Mouse (Mus musculus) CD8-positive naive resting alpha-beta T cell, adult 2 months (primary cell): Measurements from ENCODE around the gene Thoc2.
"Not testable (repeated sequence)": the region's sequence is repeated elsewhere in the genome, so short reads cannot be mapped to it uniquely, and the experiment has no call there.

Experiments used
- DNase-seq, 2 experiments: peaks; one replicate each; pipeline ENCODE4 v3.0.0; 2022; ENCODE audit warnings: low read depth in 2 of 2, low spot score in 2 of 2

The Thoc2 gene

DNA sequence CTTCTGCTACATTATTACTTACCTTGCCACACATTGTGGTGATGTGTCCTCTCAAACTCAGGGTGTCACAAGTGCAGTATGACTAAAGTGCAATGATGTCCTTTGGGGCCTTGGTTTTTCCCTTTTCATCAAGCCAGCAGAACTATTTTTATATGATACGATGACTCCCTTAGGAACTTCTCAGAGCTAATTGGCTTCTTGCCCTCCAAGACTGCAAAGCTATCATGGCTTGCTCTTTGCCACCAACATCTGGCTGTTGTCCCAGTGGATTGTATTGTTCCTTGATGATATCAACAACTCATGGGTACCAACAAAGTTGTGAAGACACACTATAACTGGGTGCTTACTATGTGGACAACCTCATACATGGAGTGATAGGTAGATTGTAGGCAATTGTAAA lies at the start of gene Thoc2:
Gene Thoc2 (minus strand): TSS at position 101 of the 400 bp plus-strand sequence.
- no peak for DNase-seq

DNA sequence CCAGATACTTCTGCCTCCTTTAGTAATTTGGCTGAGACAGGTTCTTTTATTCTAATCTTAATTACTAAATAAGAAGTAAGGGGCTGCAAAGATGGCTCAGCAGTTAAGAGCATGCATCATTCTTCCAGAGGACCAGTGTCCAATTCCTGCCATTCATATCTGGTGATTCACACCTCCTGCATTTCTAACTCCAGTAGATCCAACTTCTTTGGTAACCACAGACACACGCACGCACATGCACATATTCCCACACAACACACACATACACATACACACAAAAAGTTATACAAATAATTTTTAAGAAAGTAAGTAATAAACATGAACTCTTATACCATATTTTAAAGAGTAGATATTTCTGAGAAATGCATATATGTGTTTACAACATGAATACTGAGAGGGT lies 49.6 kb upstream of the Thoc2 start:
- no peak for DNase-seq

DNA sequence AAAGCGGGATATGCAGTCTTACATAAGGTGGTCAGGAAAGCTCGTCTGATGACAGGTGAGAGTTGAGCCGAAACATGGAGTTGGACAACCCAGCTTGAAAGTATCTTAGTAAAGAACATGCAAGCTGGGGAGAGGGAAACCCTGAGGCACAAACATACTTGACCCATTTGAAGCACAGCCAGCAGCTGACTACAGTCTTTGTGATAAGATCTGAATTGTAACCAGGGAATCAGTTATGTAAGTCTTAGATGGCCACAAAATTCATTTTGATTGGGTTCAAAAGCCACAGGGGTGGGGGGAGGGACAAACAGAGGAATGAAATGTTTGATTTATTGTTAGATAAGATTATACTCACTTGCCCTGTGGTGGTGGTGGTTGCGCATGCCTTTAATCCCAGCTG lies 48.9 kb upstream of the Thoc2 start:
- DNase-seq, result no peak

DNA sequence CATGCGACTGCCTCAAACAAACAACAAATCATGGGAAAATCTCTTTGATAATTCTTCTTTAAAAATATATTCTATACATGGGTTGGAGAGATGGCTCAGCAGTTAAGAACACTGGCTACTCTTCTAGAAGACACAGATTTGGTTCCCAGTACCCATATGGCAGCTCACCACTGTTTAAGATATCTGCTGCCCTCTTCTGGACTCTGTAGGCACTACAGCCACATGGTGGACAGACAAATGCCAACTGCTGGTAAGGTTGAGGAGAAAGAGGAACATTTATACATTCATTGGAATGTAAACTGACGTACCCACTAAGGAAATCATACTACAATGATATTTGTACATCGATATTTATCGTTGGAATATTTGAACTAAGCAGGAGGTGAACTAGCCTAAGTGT lies 36.7 kb upstream of the Thoc2 start:
- peak; percentile 7 to 30 for DNase-seq

DNA sequence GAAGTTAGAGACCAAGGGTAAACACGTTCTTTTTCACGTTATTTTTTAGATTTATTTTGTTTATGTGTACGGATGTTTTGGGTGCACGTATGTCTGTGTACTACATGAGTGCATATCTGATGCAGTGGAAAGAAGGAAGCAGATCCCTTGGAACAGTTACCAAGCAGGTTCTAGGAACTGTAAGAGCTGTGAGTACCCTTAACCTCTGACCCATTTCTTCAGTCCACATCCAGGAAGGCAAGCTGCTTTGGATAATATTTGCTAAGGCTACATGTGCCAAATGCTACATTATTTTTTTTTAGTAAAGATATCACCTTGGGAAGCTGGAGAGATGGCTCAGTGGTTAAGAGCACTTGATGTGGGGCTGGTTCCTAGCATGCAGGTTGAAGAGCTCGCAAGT lies 21.4 kb upstream of the Thoc2 start:
- no peak for DNase-seq

DNA sequence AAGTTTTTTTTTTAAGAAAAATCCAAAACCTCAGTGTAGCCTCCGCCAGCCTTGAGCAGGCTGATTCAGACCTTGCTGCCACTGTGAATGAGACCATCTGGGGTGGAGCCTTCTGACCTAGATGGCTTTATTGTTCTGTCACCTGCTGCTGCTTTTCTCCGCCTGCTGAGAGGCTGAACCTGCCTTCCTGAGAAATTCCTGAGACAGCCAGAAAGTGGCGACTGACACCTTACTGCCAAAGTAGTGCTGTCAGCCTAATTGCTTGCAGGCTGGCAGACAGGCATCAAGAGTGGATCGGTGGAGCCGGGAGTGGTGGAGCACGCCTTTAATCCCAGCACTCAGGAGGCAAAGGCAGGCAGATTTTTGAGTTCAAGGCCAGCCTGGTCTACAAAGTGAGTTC lies 11.3 kb upstream of the Thoc2 start:
- DNase-seq, result not testable (repeated sequence)

DNA sequence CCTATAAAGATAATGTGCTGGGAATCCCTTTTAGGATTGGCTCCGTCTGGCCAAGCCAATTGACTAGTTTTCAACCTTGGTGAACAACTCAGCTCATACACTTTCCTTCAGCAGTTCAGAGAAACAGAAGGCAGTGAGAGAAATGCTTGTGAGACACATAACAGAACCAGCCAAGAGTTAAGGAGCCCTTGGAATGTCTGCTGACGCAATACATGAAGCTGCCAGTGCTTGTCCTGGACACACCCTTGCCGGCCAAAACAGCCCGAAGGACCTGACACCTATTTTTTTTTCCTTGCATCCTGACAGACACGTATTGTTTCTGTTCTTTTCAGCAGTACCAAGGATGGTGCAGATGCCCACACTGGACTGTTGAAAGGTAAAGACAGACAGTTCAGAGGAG lies 4.2 kb upstream of the Thoc2 start:
- DNase-seq, result no peak

DNA sequence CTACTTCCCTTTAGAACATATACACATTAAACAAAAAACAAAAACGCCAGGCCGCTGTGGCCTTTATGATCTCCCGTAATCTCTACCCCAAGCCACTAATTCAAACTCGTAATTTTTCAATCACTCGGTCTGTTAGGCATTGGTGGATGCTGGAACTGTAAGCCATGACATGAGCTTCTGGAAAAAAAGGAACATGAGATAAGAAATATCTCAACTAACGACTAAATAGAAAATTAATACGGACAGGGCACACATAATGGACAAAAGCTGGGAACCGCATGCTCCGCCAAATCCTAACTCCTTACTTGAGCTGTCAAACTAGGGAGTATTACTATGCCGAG lies 8.4 kb downstream of the Thoc2 start:
- no peak for DNase-seq

DNA sequence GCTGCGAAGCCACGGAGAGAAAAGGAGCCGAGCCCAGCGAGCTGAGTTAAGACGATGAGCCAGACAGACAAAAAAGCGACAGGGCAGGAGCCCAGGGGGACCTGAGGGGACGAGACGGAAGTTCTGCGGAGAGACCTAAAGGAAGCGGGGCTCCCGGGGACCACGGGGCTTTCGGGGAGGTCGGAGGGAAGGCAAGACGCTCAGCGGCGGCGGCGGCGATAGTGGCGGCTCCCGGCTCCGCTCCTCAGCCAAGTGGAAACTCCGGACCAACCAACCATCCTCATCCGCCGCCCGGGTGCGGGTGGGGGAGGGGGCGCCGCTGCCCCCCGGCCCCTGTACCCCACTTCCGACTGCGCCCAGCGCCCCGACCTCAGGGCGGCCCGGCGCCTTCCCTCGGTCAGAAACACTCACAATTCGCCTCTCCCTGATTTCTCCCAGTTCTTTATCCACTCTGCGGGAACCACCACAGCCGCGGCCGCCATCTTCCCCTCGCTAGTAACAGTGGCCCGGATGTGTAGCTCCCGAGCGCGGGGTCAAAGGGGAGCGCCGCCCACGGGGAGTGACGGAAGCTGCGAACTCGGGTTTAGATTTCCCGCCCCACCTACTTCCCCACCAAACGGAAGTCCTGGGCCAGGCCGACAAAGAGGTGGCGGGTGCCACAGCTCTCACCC lies 8.9 kb downstream of the Thoc2 start:
- DNase-seq, result peak; percentile 80 to 86

DNA sequence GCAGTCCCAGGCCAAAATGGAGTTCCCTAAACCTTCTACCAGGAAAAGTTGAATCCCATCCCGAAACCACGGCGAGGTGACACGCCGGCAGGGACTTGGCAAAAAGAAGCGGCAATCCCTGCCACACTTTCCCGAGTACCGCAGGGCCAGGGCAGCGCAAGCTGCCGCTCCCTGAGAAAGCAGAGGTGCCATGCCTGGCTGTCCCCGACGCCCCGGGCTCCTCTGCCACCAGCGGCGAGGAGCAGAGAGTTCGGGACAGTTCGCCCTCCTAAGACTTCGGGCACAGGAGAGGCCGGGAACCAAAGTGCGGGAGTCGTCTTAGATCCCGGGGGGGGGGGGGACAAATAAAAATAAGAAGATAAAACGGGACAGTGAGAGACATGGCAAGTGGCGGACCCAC lies 9.5 kb downstream of the Thoc2 start:
- DNase-seq, result peak in 1 of 2 experiments; percentile 1

DNA sequence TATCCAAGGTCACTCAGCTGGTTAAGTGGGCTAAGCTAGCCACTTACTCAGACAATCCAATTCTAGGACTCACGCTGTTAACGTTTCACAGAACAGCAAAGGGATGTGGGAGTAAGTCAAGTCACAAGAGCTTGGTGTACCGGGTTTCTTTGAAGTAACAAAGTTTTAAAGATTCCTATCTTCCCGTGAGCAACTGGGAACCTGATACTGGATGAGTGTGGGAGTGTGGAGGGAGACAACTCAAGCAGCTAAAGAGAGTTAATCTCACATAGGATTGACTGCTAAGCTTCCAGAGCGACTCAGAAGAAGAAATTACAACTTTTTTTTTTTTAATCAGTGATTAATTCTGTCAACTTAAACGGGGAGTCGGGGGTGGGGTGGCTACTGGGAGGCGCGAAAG lies 10.0 kb downstream of the Thoc2 start:
- no peak for DNase-seq

DNA sequence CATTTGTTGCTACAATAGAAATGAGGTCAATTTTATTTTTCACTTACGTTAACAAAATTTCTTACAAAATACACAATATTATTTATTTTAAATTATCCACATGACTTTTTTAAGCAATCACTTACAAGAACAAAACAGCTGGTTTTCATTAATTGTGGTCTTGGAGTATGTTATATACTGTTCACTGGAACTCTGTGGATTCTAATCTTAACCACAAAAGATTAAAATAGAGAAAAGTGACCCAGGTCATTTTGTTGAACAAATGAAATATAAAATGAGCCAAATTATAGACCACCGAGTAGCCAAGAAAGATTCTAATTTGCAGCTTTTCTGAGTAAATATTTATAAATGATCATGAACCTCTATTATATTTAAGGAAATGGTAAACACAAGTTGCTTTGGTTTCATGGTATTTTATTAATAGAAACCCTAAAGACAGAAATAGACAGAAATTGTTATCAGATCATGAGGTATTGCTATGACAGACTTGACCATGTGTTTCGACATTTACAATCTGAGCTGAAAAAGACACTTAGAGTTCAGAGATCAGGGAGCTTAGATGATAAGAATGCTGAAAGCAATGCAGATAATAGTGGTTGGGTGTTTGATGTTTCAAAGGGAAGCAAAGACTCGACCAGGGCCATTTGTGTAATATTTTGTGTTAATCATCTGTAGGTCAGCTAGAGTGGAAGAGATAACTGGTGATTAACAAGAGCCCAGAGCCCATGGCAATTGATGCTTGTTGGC lies 35.5 kb downstream of the Thoc2 start:
- DNase-seq, result no peak

DNA sequence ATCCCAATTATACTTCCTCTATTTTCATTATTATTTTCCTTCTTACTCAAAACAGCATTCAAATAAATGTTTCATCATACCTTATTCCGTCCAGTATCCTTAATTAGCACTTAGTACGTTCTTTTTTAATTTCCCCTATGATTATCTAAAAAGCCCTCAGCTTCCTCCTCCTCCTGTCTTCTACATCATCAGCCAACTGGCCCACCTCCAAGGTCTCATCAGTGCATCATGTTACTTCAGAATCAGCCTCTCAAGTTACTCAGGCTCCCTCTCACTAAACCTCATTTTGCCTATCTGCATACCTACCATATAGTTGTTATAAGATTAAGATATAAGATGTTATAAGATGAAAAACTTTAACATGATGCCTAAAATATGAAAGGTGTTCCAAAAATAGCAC lies 43.9 kb downstream of the Thoc2 start:
- no peak for DNase-seq

DNA sequence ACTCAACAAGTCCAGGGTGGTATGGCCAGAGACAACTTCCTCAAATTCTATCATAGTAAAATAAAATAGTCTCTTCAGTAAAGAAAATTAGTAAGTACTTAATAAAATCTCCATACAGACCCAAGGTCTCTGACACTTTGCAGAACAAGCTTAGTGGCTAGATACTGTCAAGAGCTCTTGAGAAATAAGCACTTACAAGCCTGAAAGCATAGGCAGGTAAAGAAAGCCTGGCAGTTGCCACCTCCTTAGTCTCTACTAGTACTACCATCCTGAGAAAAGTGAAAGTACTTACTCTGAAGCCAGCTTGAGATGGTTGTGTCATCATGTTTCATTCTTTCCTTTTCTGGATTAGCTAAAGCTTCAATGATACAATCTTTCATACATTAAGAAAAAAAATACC lies 82.7 kb downstream of the Thoc2 start:
- no peak for DNase-seq

DNA sequence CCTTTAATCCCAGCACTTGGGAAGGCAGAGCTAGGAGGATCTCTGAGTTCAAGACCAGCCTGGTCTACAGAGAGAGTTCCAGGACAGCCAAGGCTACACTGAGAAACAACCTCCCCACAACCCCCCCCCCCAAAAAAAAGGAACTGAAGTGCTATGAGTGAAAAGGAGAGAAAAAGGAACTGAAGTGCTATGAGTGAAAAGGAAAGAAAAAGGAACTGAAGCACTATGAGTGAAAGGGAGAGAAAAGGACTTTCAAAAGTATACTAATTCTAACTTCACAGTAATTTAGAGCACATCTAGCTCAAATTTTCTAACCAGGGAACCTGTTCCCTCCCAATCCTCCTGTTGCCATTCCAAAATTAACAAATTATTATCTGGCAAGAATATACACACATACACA lies 114.9 kb downstream of the Thoc2 start:
- no peak for DNase-seq

DNA sequence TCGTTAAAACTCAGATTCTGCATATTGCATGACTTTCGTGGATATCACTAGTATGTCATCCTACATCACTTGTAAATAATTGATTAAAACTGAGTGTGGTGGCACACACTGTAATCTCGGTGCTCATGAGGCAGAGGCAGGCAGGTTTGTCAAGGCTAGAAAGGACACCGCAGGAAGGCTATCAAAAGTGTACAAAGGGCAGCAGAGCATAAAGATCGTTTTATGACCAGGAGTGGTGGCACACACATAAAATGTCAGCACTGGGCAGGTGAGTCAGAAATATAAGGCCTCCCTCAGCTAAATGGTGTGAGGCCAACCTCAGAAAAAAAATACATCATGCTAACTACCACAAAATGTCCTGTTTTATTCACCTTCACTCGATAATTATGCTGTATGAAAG lies 127.2 kb downstream of the Thoc2 start:
- DNase-seq, result no peak
